Mouse (Mus musculus): ENCODE measurements around the gene Lca5.

Lca5 gene

GRCm38 (mm10) chr9:83389570-83389969, 51.4 kb downstream of the Lca5 start:
- DNase-seq (ENCODE audit: low spot score), result no peak

GRCm38 (mm10) chr9:83386264-83386855, 54.6 kb downstream of the Lca5 start:
- no peak for DNase-seq (ENCODE audit: low spot score)

GRCm38 (mm10) chr9:83385301-83385700, 55.6 kb downstream of the Lca5 start:
- DNase-seq (ENCODE audit: low spot score), result no peak

DNA sequence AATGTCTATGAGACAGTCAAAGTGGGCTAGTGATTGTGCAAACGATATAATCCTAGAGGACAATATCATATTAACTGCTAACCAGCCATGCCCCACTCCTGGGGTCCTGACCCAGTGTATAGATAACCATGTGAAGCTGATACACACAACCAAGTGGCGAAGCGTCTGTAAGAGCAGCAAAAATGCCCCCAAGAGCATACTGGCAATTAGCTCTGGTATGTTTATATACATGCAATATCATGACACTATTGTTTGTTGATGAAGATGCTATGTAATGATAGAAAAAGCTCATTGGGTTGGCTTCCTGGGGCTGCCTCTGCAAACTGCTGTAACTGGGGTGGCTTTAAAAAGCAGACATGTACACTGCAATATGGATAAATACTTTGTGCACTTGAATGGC, 57.7 kb downstream of the Lca5 start:
- no peak for DNase-seq (ENCODE audit: low spot score)

DNA sequence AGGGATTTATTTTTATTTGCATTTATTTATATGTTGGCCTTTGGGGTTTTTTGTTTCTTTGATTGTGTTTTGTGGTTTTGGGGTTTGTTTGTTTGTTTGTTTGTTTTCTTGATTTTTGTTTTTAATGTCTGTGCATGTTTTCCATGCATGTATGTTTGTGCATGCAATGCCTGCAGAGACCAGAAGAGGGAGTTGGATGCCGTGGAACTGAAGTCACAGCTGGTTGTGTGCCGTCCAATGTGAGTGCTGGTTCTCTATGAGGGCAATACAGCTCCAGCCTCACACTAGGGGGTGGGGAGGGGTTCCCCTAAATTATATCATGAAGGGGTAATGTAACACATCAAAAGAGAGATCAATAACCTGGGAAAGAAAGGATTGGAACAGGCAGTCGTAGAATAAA, 58.2 kb downstream of the Lca5 start:
- no peak for DNase-seq (ENCODE audit: low spot score)

- DNase-seq (ENCODE audit: low spot score), result no peak
Measured at GRCm38 (mm10) chr9:83381317-83381716, 59.6 kb downstream of the Lca5 start.

DNA sequence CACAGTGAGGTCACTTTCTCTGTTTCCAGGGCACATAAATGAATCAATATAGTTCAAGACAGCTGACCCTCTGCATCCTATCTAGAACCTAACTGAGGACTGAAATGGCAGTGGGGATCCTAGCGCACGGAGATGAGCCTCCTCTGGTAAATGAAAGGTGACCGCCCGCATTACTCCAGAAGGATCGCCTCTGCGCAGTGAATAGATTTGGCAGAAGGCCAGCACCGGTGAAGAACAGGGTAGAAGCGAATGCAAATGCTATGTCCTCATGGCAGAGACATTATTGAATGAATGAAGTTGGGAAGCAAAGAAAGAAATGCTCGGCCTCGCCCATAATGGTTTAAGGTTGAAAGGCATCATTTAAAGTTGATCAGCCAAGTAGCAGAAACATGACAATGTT, 61.3 kb downstream of the Lca5 start:
- no peak for DNase-seq (ENCODE audit: low spot score)

- DNase-seq (ENCODE audit: low spot score), result no peak
Measured at GRCm38 (mm10) chr9:83377132-83377531, 63.8 kb downstream of the Lca5 start.

DNA sequence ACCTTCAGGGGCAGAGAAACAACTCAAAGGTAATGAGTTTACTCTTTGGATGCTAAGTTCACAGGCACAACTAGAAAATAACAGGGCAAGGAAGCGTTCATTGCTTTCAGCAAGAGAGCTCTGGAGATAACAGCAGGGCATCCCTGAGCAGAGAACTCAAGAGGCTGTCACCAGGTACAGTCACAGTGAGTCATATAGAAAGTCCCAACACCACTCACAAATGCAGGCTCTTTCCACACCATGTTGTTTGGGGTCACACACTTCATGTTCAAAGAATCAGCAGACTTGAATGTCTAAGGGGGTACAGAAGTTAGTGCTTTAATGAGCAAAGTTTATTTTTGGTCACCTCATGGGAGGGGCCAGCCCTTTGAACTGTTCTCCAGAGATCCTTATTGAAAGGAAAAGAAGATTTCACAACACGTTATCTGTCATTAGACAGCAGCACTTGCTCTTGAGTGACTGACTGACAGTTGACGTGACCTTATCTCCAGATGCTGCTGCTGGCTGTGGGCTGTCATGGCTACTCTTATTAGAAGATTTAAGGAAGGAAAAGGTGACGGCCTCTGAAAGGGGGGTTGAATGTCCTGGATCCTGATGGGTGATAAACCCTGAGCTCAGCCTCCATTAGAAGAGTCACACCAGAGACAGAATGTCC, 65.3 kb downstream of the Lca5 start:
- DNase-seq (ENCODE audit: low spot score), result no peak

DNA sequence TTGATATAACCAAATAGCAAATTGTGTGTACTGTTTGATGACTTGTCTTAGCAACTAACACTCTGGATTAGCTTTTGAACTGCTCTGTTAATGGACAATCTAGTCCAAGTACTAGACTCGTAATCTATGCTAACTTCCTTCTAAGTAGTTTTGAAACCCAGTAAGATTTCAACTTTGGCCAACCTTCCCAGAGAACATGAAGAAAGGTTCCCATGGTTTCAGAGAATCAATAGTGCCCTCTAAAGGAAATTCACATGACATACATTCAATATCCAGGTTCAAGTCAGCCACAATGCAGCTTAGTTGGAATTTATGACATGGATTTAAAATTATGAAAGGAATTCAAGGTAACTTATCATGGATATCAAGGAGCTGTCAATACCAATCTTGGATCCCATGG, 70.0 kb downstream of the Lca5 start:
- no peak for DNase-seq (ENCODE audit: low spot score)

- no peak for DNase-seq (ENCODE audit: low spot score)
Measured at GRCm38 (mm10) chr9:83368234-83368633, 72.7 kb downstream of the Lca5 start.

DNA sequence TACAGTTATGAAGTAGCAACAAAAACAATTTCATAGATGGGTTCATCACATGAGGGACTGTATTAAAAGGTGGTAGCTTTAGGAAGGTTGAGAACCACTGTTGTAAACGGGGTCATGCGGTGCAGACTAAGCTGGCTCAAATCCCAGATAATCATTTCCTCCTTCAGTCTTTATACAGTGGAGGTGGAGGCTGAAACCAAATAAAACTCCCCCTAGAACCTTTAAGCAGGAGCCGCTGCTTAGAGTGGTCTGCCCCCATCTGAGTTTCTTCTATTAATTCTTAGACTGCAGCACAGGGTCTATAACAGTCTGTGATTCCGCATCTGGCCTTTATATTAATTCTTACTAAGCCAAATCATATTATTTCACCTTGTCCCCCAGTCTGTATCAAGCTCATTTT, 85.1 kb downstream of the Lca5 start:
- DNase-seq (ENCODE audit: low spot score), result no peak

DNA sequence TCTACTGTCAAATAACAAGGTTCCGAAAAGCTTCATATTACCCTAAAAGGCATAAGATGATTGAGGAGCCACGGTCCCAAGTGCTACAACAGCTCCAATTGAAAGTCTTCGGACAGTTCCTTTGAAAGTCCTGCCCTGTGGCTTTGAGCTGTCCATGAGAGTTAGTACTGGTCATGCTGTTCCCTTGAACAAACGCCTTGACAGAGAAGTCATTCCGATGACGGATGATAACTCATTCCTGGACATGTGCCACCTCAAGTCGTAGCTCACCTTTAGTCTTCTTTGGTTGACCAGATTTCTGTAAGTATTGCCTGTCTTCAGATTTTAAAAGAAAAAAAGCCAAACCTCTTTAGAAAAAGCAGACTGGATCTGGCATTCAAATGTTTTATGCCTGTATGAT, 87.6 kb downstream of the Lca5 start:
- DNase-seq (ENCODE audit: low spot score), result no peak

DNA sequence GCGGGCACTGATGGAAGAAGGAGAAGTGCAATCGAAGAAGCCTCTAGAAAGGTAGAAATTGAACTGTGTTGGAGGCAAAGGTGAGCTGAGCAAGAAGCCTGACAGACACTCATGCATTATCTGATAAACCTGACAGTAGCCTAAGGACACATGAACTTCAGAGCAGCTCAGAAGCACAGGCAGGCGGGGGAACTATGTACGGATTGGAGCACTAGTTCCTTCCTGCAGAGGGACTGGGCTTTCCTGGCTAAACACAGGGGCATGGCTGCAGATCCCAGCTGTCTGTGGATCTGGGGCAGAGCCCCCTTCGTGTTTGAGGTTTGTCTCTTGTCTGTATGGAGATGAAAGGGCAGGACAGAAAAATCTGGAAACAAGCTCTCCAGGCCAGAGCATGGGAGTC, 89.8 kb downstream of the Lca5 start:
- DNase-seq (ENCODE audit: low spot score), result no peak

DNA sequence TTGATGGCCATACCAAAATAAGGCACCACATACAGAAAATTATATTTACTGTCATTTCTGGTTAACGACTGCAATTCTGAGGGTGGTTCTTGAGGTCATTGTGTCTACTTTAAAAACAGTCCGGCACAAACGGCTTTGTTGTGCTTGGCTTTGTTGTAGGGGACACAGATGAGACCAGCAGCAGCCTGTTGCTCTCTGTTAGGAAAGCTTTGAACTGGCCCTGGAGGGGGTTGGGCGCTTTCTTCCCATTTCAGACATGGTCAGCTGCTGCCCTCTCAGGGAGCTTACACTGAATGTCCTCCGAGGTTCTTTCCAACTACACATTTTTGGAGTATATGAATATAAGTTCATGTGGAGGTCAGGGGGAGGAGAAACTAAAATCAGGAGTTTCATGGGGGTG, 90.3 kb downstream of the Lca5 start:
- no peak for DNase-seq (ENCODE audit: low spot score)

GRCm38 (mm10) chr9:83349905-83350304, 91.0 kb downstream of the Lca5 start:
- DNase-seq (ENCODE audit: low spot score), result no peak

- DNase-seq (ENCODE audit: low spot score), result no peak
Measured at GRCm38 (mm10) chr9:83349504-83349903, 91.4 kb downstream of the Lca5 start.

DNA sequence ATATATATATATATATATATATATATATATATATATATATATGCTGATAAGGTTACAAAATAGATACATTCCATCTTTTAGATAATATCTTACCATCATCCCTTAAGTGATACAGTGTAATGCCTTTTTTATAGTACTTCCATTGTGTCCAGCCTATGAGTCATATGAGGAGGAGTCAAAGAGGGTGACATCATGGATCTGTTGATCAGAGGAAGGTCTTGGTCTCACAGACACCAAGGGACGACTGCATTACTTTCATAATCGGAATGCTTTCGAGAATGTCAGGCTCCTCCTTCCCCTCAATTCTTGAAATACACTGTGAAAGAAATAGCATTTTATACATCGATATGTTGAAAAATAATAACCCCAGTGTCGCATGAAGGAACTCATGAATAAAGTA, 93.4 kb downstream of the Lca5 start:
- no peak for DNase-seq (ENCODE audit: low spot score)

DNA sequence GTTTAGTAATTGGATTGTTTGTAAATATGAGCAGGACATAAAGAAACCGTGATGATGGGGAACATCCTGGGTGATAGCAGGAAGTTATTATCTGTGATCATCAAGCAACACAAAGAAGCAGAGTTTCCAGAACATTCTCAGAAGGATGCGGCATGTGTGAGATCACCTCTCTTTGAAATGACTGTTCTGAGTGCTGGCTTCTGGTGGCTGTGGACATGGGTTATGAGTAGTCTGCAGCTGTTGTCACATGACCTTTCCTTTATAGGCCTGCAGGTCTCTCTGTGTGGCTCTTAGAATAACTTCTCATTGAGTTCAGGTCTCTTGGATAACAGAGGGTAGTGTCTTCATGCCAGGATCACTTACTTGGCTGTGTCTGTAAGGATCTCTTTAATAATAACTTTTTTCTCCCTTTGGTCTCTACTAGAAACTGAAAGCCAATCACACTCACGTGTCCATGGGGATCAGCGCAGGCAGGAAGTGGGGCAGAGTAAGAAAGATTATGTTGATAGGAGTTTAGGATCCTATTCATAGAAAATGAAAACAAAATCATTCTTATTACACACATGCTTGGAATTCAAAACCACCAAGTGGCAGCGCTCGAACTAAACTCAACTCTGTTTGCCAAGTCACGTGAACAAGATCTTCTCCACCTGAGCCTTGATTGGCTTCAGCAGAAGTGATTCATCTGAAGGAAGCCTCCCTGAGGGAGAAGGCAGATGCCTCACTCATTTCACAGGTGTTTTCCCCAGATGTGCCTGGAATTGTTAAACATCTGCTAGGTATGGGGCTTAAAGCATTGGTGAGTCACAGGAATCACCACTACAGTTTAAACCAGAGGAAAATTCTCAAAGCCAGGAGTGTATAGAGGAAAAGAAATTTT, 98.2 kb downstream of the Lca5 start:
- DNase-seq (ENCODE audit: low spot score), result no peak

All from layer of hippocampus, adult 9-10 months (tissue).